ENCODE assay signal across 8 mouse cellular contexts in the genomic region with DNA sequence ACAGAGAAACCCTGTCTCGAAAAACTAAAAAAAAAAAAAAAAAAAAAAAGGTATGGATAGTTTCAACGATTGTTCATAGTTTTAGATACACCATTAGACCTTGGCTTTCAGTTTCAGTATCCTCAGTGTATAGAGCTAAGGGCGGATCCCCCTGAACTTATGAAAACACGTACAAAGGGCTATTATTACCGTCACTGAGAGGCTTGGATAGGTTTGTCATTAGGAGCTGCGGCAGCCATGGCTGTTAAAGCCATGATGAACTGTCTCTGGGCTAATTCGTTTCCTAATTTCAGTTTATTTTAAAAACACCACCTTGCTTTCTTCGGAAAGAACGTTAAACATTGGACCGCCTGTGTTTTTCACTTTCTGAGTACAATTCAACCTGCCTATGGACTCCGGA. TPM values are rescaled to one million over a fixed set of nuclear protein-coding genes. Genes with fewer than 3 reads are reported as not detected.
DNase-seq lines count a peak whose midpoint lies in the region; ATAC-seq and TF ChIP-seq lines count a peak whose summit lies in the region.

No protein-coding gene starts in this region.

- TF ChIP-seq EP300 in MEL (IDR thresholded peaks at IDR 0.05; ENCODE audit: low read depth in 1 of 2, low read length in 2 of 2), result no peak

- H3K27ac ChIP-seq in gastrocnemius, adult 2 months, result peak overlapping the region; percentile 84
- H3K27ac ChIP-seq in MEL (ENCODE audit: control insufficient read depth, low read depth, low read length), result 0 out of 2 replicates have a peak overlapping the region, but pooled peaks have one; percentile 4
- peak overlapping the region; percentile 66 for H3K27ac ChIP-seq in forebrain, embryonic 16.5 days (ENCODE audit: low read length)
- peak overlapping the region; percentile 90; the same call in 1 of the 2 replicates for H3K27ac ChIP-seq in liver, embryonic 13.5 days

- H3K9me3 ChIP-seq in MEL (replicated peaks; ENCODE audit: insufficient read depth, low read length), result no peaks in the 10 kb centered on the region
- H3K9me3 ChIP-seq in forebrain, embryonic 16.5 days (ENCODE audit: control insufficient read depth, low read length), result no peaks in the 10 kb centered on the region
- H3K9me3 ChIP-seq in liver, embryonic 13.5 days (replicated peaks), result no peaks in the 10 kb centered on the region

- intact Hi-C loops in gastrocnemius, adult 2 months (cut with DNase I), result loop anchor here (2.0 kb wide), 2 partner anchors 36 to 38 kb away; a partner anchor contains a TSS

- WGBS in forebrain, embryonic 16.5 days, result 24% methylated on average over 11 of the region's 11 CpGs
- 18% methylated on average over 11 of the region's 11 CpGs for WGBS in liver, embryonic 13.5 days (ENCODE audit: insufficient replicate concordance)

- H3K36me3 ChIP-seq in MEL (ENCODE audit: control insufficient read depth in 1 of 2, insufficient read depth in 2 of 2, low read length in 2 of 2), result peaks cover 0 to 10% of the 10 kb centered on the region in 2 experiments; a peak in 2 of 4 replicates
- peaks cover 3% of the 10 kb centered on the region; the same call in 1 of the 2 replicates for H3K36me3 ChIP-seq in forebrain, embryonic 16.5 days (ENCODE audit: control insufficient read depth, insufficient read depth)
- H3K36me3 ChIP-seq in liver, embryonic 13.5 days, result peaks cover 14% of the 10 kb centered on the region

- peak overlapping the region; percentile 94 for H3K4me3 ChIP-seq in gastrocnemius, adult 2 months
- peak overlapping the region; percentile 67 to 94 for H3K4me3 ChIP-seq in MEL (ENCODE audit: control insufficient read depth in 1 of 2, insufficient read depth in 1 of 2, low read depth in 2 of 2, low read length in 2 of 2)
- H3K4me3 ChIP-seq in forebrain, embryonic 16.5 days (replicated peaks; ENCODE audit: low read length), result peak overlapping the region; percentile 78
- H3K4me3 ChIP-seq in liver, embryonic 13.5 days (replicated peaks), result peak overlapping the region; percentile 83

- H3K9ac ChIP-seq in MEL (ENCODE audit: control insufficient read depth, low read depth, low read length, poor library complexity, severe bottlenecking), result peak overlapping the region; percentile 76
- peak overlapping the region; percentile 89 for H3K9ac ChIP-seq in forebrain, embryonic 16.5 days (replicated peaks; ENCODE audit: low read depth, low read length)
- H3K9ac ChIP-seq in liver, embryonic 13.5 days, result peak overlapping the region; percentile 85

- H3K79me2 ChIP-seq in MEL (ENCODE audit: control insufficient read depth, insufficient read depth, low read length, poor library complexity), result no peaks in the 10 kb centered on the region; the same call in 1 of the 2 replicates

- no peaks in the 10 kb centered on the region; a peak in 1 of 4 replicates for H3K4me1 ChIP-seq in MEL (ENCODE audit: control insufficient read depth in 1 of 2, insufficient read depth in 2 of 2, low read length in 2 of 2)
- H3K4me1 ChIP-seq in forebrain, embryonic 16.5 days (replicated peaks; ENCODE audit: control insufficient read depth, insufficient read depth, low read length), result peaks cover 22% of the 10 kb centered on the region
- peaks cover 23% of the 10 kb centered on the region for H3K4me1 ChIP-seq in liver, embryonic 13.5 days (replicated peaks)

- no peaks in the 10 kb centered on the region for H3K27me3 ChIP-seq in MEL (ENCODE audit: control insufficient read depth in 1 of 2, insufficient read depth in 2 of 2, low read length in 2 of 2)
- no peaks in the 10 kb centered on the region for H3K27me3 ChIP-seq in forebrain, embryonic 16.5 days (replicated peaks; ENCODE audit: control insufficient read depth, insufficient read depth, low read length)
- no peaks in the 10 kb centered on the region for H3K27me3 ChIP-seq in liver, embryonic 13.5 days

- TF ChIP-seq POLR2A in MEL (IDR thresholded peaks at IDR 0.05; ENCODE audit: control insufficient read depth in 1 of 2, insufficient read depth in 1 of 2, low read depth in 1 of 2, low read length in 2 of 2, poor library complexity in 1 of 2), result no peak

- no peak for ATAC-seq in forebrain, embryonic 16.5 days
- no peak for ATAC-seq in liver, embryonic 13.5 days (ENCODE audit: low read depth)
- peak; percentile 46; the same call in 1 of the 2 replicates for ATAC-seq in neutrophil, adult 5-6 weeks (ENCODE audit: extremely low read depth, insufficient number of reproducible peaks, low FRiP score, poor library complexity, severe bottlenecking)

- TF ChIP-seq RAD21 in MEL (IDR thresholded peaks at IDR 0.05; ENCODE audit: low read depth, low read length), result no peak

- no peak for TF ChIP-seq CTCF in gastrocnemius, adult 2 months (IDR thresholded peaks at IDR 0.05)
- TF ChIP-seq CTCF in MEL (IDR thresholded peaks at IDR 0.05 in 2 of 3, conservative IDR thresholded peaks at IDR 0.05 in 1 of 3; ENCODE audit: control insufficient read depth in 1 of 3, insufficient read depth in 1 of 3, low read depth in 2 of 3, low read length in 3 of 3, poor library complexity in 1 of 3, severe bottlenecking in 1 of 3), result no peak

- peak overlapping the region; percentile 71 for H3K4me2 ChIP-seq in forebrain, embryonic 16.5 days (ENCODE audit: low read length)
- peak overlapping the region; percentile 89 for H3K4me2 ChIP-seq in liver, embryonic 13.5 days

- no peak for DNase-seq in gastrocnemius, adult 2 months
- DNase-seq in gastrocnemius, postnatal 4 days (ENCODE audit: low spot score in 2 of 2), result no peak
- DNase-seq in MEL (ENCODE audit: low read depth, low spot score), result peak; percentile 55
- DNase-seq in liver, embryonic 13.5 days, result no peak
- no peak for DNase-seq in thymus, postnatal 36 days
- DNase-seq in thymus, postnatal 4 days, result no peak

TF ChIP-seq in MEL, 35 proteins besides CTCF, POLR2A, EP300 and RAD21:
- TF ChIP-seq MYB (IDR thresholded peaks at IDR 0.05; ENCODE audit: low read depth, low read length) (no peak), BHLHE40 (IDR thresholded peaks at IDR 0.05; ENCODE audit: borderline replicate concordance, low read depth, low read length) (no peak), MXI1 (IDR thresholded peaks at IDR 0.05; ENCODE audit: low read depth, low read length) (no peak), MAZ (IDR thresholded peaks at IDR 0.05; ENCODE audit: low read depth, low read length) (no peak), CHD2 (IDR thresholded peaks at IDR 0.05; ENCODE audit: low read length) (no peak), ETS1 (IDR thresholded peaks at IDR 0.05; ENCODE audit: low read depth, low read length) (no peak), ZNF384 (IDR thresholded peaks at IDR 0.05; ENCODE audit: low read depth, low read length) (0 out of 2 replicates have a peak, but pooled peaks have one; percentile 18), MAFK (IDR thresholded peaks at IDR 0.05; ENCODE audit: borderline replicate concordance, low read depth, low read length) (no peak)

RNA-seq across cellular contexts. Expression of a gene that starts 22.7 kb away (rescaled TPM):
- total RNA-seq in gastrocnemius, adult 2 months (2021), result 10 to 100 TPM; 77.3 to 81.4 TPM
- total RNA-seq in gastrocnemius, postnatal 4 days (2021), result 10 to 100 TPM; 57.8 to 59.2 TPM
- total RNA-seq in MEL (2012; rRNA removed), result 23.4 and 25.3 TPM in 2 replicates
- polyA plus RNA-seq in MEL (2012; ENCODE audit: insufficient read depth in 1 of 2, insufficient read length in 2 of 2, low read depth in 1 of 2, low replicate concordance in 2 of 2, missing spikeins in 1 of 2), result 10 to 100 TPM in 1 of 2 experiments, not detected in 1; 61.6 TPM
- 144 and 160 TPM in 2 replicates for polyA plus RNA-seq in forebrain, embryonic 16.5 days (2015; fragmentation: Nextera tagmentation; extraction: Ambion mirVana)
- 72.3 and 82.8 TPM in 2 replicates for polyA plus RNA-seq in liver, embryonic 13.5 days (2015; fragmentation: Nextera tagmentation; extraction: Ambion mirVana)
- total RNA-seq in neutrophil, adult 5-6 weeks (2017), result 22.7 and 23.3 TPM in 2 replicates

RNA-seq across cellular contexts. Expression of a gene that starts 36.1 kb away (rescaled TPM):
- 10 to 100 TPM; 48.8 to 52.7 TPM for total RNA-seq in gastrocnemius, adult 2 months (2021)
- total RNA-seq in gastrocnemius, postnatal 4 days (2021), result 10 to 100 TPM; 62.8 to 65.1 TPM
- total RNA-seq in MEL (2012; rRNA removed), result 11.6 and 13.6 TPM in 2 replicates
- 10 to 100 TPM; 55.2 to 65.8 TPM for polyA plus RNA-seq in MEL (2012; ENCODE audit: insufficient read depth in 1 of 2, insufficient read length in 2 of 2, low read depth in 1 of 2, low replicate concordance in 2 of 2, missing spikeins in 1 of 2)
- 25.4 and 29.0 TPM in 2 replicates for polyA plus RNA-seq in forebrain, embryonic 16.5 days (2015; fragmentation: Nextera tagmentation; extraction: Ambion mirVana)
- polyA plus RNA-seq in liver, embryonic 13.5 days (2015; fragmentation: Nextera tagmentation; extraction: Ambion mirVana), result 14.7 and 19.0 TPM in 2 replicates
- 23.0 and 24.1 TPM in 2 replicates for total RNA-seq in neutrophil, adult 5-6 weeks (2017)

RNA-seq across cellular contexts. Expression of a gene that starts 38.1 kb away (rescaled TPM):
- total RNA-seq in gastrocnemius, adult 2 months (2021), result 1 to 10 TPM; 2.7 to 3.8 TPM
- total RNA-seq in gastrocnemius, postnatal 4 days (2021), result 1 to 10 TPM; 6.9 to 8.2 TPM
- 4.6 and 5.5 TPM in 2 replicates for total RNA-seq in MEL (2012; rRNA removed)
- polyA plus RNA-seq in MEL (2012; ENCODE audit: insufficient read depth in 1 of 2, insufficient read length in 2 of 2, low read depth in 1 of 2, low replicate concordance in 2 of 2, missing spikeins in 1 of 2), result 1 to 10 TPM in 1 of 2 experiments, not detected in 1; 4.5 TPM
- 53.1 and 63.4 TPM in 2 replicates for polyA plus RNA-seq in forebrain, embryonic 16.5 days (2015; fragmentation: Nextera tagmentation; extraction: Ambion mirVana)
- 1.9 and 2.9 TPM in 2 replicates for polyA plus RNA-seq in liver, embryonic 13.5 days (2015; fragmentation: Nextera tagmentation; extraction: Ambion mirVana)
- 6.2 and 6.5 TPM in 2 replicates for total RNA-seq in neutrophil, adult 5-6 weeks (2017)

RNA-seq across cellular contexts. Expression of a gene that starts 38.3 kb away (rescaled TPM):
- 10 to 100 TPM; 19.6 to 28.3 TPM for total RNA-seq in gastrocnemius, adult 2 months (2021)
- 10 to 100 TPM; 20.6 to 21.6 TPM for total RNA-seq in gastrocnemius, postnatal 4 days (2021)
- total RNA-seq in MEL (2012; rRNA removed), result 110 and 116 TPM in 2 replicates
- 100 to 1,000 TPM in 1 of 2 experiments, 10 to 100 TPM in 1; 86.5 to 154 TPM for polyA plus RNA-seq in MEL (2012; ENCODE audit: insufficient read depth in 1 of 2, insufficient read length in 2 of 2, low read depth in 1 of 2, low replicate concordance in 2 of 2, missing spikeins in 1 of 2)
- polyA plus RNA-seq in forebrain, embryonic 16.5 days (2015; fragmentation: Nextera tagmentation; extraction: Ambion mirVana), result 70.5 and 72.9 TPM in 2 replicates
- 106 and 118 TPM in 2 replicates for polyA plus RNA-seq in liver, embryonic 13.5 days (2015; fragmentation: Nextera tagmentation; extraction: Ambion mirVana)
- total RNA-seq in neutrophil, adult 5-6 weeks (2017), result 67.8 and 75.3 TPM in 2 replicates

Comparison
In these comparisons a context has a peak if more than half of its experiments do, and no peak if none do; other contexts are left out.
1. H3K27ac ChIP-seq: peak in every context shown above with its lines; median percentile 90 in liver, embryonic 13.5 days; 84 in gastrocnemius, adult 2 months; 66 in forebrain, embryonic 16.5 days; 4 in MEL.